Mouse (Mus musculus) embryonic facial prominence, embryonic 12.5 days (tissue): ENCODE measurements around the gene Htatip2. TPM values are rescaled to one million over a fixed set of nuclear protein-coding genes. Genes with fewer than 3 reads are reported as not detected.

Experiments
- ATAC-seq: fragments of 200-750 bp; cut with Nextera tagmentation; 2 replicates; pipeline ENCODE4 v1.8.0; 2017; ENCODE audit not compliant: insufficient number of reproducible peaks, insufficient read depth, low FRiP score, low TSS enrichment
- H3K27ac ChIP-seq: fragments of 300-500 bp; sonication (generic); 2 replicates; pipeline ENCODE4 v1.5.1; 2016; ENCODE audit warnings: mild to moderate bottlenecking
- H3K27me3 ChIP-seq: fragments of 300-500 bp; sonication (generic); 2 replicates; pipeline ENCODE4 v1.6.1; 2016; ENCODE audit warnings: mild to moderate bottlenecking, moderate library complexity
- H3K36me3 ChIP-seq: fragments of 300-500 bp; sonication (generic); 2 replicates; pipeline ENCODE4 v1.6.1; 2016; ENCODE audit warnings: mild to moderate bottlenecking
- H3K4me1 ChIP-seq: fragments of 300-500 bp; sonication (generic); 2 replicates; pipeline ENCODE4 v1.6.1; 2016
- H3K4me2 ChIP-seq: fragments of 300-500 bp; sonication (generic); replicated peaks from 2 replicates; pipeline ENCODE4 v1.6.1; 2016; ENCODE audit warnings: mild to moderate bottlenecking, moderate library complexity
- H3K4me3 ChIP-seq: fragments of 300-500 bp; sonication (generic); 2 replicates; pipeline ENCODE4 v1.5.1; 2016; ENCODE audit warnings: mild to moderate bottlenecking
- H3K9ac ChIP-seq: fragments of 300-500 bp; sonication (generic); 2 replicates; pipeline ENCODE4 v1.6.1; 2016; ENCODE audit warnings: mild to moderate bottlenecking, moderate library complexity
- H3K9me3 ChIP-seq: fragments of 300-500 bp; sonication (generic); 2 replicates; pipeline ENCODE4 v1.6.1; 2016; ENCODE audit warnings: mild to moderate bottlenecking, moderate library complexity
- WGBS: fragments of 180-500 bp; shearing (Covaris S2); methylation state at CpG from one replicate; pipeline ENCODE4 v1.1.7; 2016; 5-methylcytosine and 5-hydroxymethylcytosine counted together
- polyA plus RNA-seq: library from polyadenylated mRNA; unstranded; fragments of >200 nt; fragmentation: Nextera tagmentation; extraction: Ambion mirVana; gene quantifications from 2 replicates; pipeline ENCODE4 v1.2.1, GENCODE M21; 2016

Gene Htatip2
- polyA plus RNA-seq, 1 experiment from 2014 or later: 7.9 TPM

- whole genome bisulfite sequencing: 89% methylated on average over 2 of the region's 2 CpGs
Measured at GRCm38 (mm10) chr7:49822028-49822427, 63.1 kb downstream of the Htatip2 start.

More at GRCm38 (mm10) chr7:49822028-49822427, 63.1 kb downstream of the Htatip2 start:
- peaks cover 15% of the 10 kb centered on the region for H3K36me3 ChIP-seq
- no peak overlapping the region for H3K27ac ChIP-seq
- no peak for ATAC-seq
- peaks cover 8% of the 10 kb centered on the region; the same call in 1 of the 2 replicates for H3K4me1 ChIP-seq
- H3K27me3 ChIP-seq: no peaks in the 10 kb centered on the region
- H3K9ac ChIP-seq: no peak overlapping the region
- H3K4me2 ChIP-seq: no peak overlapping the region
- H3K9me3 ChIP-seq: no peaks in the 10 kb centered on the region
- no peak overlapping the region for H3K4me3 ChIP-seq

Other genes with a start within 250 kb of the Htatip2 start
- gene Dbx1, start 122.3 kb upstream of the Htatip2 start, polyA plus RNA-seq: 1.1 and 1.8 TPM in 2 replicates
- 51.1 and 56.4 TPM in 2 replicates for gene Prmt3, start 19.2 kb downstream of the Htatip2 start, polyA plus RNA-seq
- gene Slc6a5, start 151.0 kb downstream of the Htatip2 start, polyA plus RNA-seq: 0.05 and 0.13 TPM in 2 replicates
- 2.7 and 2.8 TPM in 2 replicates for gene Nell1, start 215.7 kb downstream of the Htatip2 start, polyA plus RNA-seq